Mouse (Mus musculus): ENCODE measurements around the gene Gm49342. TPM values are rescaled to one million over a fixed set of nuclear protein-coding genes. Genes with fewer than 3 reads are reported as not detected.
A peak's percentile ranks its signal among the peaks of the same experiment; 100 is the strongest.
"Not testable (repeated sequence)": the region's sequence is repeated elsewhere in the genome, so short reads cannot be mapped to it uniquely, and the experiment has no call there.

Gene Gm49342
- total RNA-seq (2014; fragmentation: Nextera tagmentation) (not detected in 2 replicates), total RNA-seq (2017) (194 and 233 TPM in 2 replicates)

DNA sequence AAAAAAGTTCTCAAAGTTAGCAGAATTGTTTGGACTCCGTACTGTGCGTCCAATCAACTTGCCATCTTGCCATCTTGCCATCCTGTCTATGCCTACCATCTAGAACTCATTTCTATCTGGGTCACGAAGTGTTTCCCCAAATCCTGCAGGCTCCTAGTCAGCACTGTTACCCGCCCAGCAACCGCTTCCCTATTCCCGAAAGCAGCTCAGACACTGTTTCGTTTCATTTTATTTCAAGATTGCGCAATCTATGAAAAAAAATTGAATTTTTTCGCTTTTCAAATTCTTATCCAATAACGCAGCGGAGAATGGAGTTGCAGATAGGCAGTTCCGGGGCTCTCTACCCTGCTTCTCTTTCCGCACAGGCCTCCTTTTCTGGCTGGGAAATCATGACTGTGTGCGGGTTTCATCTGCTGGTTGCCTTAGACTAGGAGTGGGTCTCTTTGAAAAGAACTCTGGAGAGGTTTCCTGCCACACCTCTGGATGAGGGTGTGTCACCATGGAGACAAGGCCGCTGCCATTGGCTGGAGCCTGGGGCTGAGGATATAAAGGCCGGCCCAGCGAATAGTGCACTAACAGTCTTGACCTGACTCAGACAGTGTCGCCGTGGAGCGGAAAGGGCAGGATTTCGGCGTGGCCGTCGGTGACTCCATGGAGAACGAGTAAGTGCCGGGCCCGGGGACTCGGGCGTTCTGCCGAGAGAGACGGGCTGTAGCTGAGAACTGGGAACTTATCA is at the start of gene Gm49342:
Gene Gm49342 (plus strand): TSS at position 586 of the 736 bp plus-strand sequence.
- peak; percentile 89 for ATAC-seq (replicated peaks; ENCODE audit: low FRiP score, low TSS enrichment, poor library complexity, severe bottlenecking)

DNA sequence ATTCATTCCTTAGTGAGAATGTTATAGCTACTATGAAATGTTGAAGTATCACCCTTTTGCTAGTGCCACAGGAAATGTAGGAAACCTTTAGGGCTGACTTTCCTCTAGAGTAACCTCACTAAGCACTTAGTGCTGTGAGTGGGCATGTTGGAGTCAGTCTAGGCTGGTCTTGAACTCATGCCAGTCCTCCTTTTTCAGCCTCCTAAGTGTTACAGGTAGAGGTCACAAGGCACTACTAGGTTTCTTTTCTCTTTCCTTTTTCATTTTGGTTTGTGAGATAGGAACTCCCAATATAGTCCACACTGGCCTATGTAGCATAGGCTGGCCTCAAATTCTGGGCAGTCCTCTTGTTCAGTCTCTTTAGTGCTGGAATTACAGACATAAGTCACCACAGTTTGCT is 48.9 kb upstream of the Gm49342 start:
- ATAC-seq (replicated peaks; ENCODE audit: low FRiP score, low TSS enrichment, poor library complexity, severe bottlenecking) = no peak

DNA sequence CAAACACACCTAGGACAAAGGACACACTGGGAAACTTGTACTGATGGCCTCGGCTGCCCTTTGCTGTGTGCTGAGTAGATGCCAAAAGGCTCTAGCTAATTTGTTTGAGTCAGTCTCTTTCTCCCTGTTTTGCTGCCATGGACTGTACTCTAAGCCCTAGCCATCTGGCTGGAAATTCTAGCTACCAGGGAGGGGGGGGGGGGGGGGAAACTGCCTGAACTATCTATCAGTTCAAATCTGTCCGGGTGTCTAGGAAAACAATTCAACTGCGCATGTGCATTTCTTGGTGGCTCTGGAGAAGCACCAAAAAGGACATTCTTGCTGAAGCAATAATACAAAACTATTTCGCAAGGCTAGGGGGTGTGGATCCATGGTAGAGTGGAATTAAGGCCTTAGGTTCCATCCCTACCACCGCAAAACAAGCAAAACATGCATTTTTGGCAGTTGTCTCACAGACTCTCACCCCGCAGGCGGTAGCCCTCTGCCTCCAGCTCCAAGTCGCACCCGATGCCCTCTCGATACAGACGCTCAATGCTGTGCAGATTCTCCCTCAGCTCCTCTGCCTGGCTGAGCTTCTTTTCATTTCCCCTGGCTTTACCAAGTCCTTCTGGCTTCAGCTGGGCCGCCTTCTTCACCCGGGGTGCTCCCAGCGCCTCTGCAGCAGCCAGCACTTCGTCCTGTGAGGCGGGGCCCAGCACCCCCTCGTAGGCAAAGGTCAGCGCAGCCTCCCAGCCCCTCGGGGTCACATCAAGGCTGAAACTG is 48.2 kb upstream of the Gm49342 start:
- no peak for ATAC-seq (replicated peaks; ENCODE audit: low FRiP score, low TSS enrichment, poor library complexity, severe bottlenecking)

DNA sequence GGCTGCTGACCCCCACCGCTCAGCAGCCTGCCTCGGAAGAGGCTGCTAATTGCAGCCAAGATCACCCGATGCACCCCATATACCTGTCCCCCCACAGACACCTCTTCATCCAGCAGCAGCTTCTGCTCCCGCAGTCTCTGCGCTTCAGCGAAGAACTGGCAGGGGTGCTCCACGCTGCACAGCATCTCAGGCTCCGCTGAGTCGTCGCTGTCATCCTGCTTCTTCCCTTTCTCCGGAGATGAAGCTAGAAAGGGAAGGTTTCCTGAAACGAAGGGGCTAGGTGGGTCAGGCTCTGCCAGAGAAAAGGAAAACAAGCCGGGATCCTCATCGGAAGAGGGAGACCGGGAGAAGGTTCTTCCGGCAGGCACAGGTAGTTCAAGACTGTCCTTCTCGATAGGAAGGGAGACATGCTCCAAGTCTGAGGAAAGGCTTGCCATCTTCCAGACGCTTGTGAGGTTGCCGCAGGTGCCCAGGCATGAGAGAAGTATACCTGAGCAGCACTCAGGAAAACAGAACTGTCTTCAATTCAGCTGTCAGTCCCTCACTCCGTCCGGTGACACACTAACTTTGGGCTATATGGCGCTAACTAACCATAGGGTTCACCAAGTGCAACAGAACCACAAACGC is 47.5 kb upstream of the Gm49342 start:
- ATAC-seq (replicated peaks; ENCODE audit: low FRiP score, low TSS enrichment, poor library complexity, severe bottlenecking) = no peak

DNA sequence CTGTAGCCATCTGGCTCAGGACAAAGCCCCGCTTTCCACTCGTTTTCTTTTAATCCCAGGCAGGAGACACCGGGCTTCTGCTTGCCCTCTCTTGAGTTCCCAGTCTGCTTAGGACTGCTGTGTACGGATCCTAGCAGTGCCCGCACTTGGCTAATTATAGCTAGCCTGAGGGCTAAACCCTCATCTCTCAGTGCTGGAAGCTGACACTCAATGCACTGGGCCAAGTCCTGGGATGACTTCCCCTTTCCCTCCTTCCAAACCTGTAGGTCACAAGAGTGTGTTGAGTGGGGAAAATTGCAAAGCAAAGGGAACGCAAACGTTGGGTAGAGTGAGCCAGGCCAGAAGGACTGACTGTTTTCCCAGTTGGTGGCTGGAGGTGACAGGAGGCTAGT is 46.9 kb upstream of the Gm49342 start, which contains the start of gene Klhl33:
Gene Klhl33 (minus strand): TSS at position 134 of the 392 bp plus-strand sequence.
- no peak for ATAC-seq (replicated peaks; ENCODE audit: low FRiP score, low TSS enrichment, poor library complexity, severe bottlenecking)

DNA sequence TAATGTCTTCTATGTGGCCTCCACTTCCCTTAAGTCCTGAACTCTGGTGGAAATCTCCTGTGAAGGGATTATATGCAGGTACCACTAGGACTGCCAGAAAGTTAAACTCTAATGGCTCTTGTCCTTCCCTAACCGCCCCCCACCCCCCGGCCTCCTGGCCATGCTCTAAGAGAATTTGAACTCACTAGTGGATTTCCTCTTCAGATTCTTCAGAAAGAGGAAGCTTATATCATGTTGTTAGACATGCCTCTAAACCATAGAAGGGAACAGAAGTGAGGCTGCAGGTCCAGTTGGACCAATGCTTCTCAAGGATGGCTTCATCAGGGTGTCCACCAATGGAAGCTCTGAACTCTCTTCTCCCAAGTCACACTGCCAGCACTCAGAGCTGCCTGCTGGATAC is 46.3 kb upstream of the Gm49342 start:
- ATAC-seq (replicated peaks; ENCODE audit: low FRiP score, low TSS enrichment, poor library complexity, severe bottlenecking) = 0 out of 2 replicates have a peak, but pooled peaks have one; percentile 24

DNA sequence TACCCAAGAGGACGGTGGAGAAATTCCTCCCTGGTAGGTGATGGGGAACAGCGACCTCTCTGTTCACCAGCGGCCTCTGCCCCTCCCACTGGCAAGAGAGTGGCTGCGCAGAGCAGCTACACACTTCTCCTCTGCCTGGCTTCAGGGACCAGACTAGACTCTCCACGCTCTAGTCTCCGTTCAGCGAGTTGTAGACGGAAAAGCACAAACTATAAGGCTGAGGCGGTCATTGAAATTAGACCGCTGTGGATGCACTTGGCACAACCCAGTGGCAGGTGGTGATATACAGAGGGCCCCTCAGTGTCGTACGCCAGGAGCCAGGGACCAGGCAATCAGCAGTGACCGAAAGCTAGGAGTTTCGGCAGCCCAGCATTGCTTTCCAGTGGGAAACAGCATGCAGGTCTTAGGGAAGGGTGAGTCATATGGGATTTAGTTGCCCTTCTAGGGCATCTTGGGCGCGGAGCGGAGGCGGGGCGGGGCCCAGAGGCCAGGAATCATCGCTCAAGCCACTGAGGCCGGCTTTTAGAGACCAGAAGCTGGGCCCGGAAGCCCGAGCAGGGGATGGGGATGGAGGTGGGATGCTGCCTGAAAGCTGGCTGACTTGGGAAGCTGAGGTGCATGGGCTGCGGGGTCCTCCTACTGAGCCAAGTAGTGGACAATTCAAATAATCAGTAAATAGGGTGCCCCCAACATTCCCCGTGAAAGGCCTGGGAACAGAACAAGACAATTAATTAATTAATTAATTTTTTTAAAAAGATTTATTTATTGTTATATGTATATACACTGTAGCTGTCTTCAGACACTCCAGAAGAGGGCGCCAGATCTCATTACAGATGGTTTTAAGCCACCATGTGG is 40.1 kb upstream of the Gm49342 start:
- peak; percentile 97 for ATAC-seq (replicated peaks; ENCODE audit: low FRiP score, low TSS enrichment, poor library complexity, severe bottlenecking)

DNA sequence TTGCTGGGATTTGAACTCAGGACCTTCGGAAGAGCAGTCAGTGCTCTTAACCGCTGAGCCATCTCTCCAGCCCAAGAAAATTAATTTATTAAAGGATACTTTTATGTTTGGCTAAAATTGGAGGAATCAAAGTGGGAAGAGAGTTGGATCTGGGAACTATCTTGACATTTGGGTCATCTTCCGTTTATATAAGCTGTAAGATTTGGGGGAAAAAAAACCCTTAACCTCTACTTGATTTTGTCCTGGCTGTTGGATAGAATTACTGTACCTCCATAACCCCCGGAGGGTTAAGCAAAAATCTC is 39.5 kb upstream of the Gm49342 start:
- no peak for ATAC-seq (replicated peaks; ENCODE audit: low FRiP score, low TSS enrichment, poor library complexity, severe bottlenecking)

DNA sequence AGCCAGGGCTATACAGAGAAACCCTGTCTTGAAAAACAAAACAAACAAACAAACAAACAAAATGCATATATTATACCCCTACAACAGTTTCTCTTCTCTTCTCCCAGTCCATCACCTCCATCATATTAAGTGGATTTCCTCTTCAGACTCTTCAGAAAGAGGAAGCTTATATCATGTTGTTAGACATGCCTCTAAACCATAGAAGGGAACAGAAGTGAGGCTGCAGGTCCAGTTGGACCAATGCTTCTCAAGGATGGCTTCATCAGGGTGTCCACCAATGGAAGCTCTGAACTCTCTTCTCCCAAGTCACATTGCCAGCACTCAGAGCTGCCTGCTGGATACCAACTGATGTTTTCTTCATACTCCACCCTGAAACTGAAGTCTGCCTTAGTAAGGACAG is 39.0 kb upstream of the Gm49342 start:
- not testable (repeated sequence) for ATAC-seq (replicated peaks; ENCODE audit: low FRiP score, low TSS enrichment, poor library complexity, severe bottlenecking)

DNA sequence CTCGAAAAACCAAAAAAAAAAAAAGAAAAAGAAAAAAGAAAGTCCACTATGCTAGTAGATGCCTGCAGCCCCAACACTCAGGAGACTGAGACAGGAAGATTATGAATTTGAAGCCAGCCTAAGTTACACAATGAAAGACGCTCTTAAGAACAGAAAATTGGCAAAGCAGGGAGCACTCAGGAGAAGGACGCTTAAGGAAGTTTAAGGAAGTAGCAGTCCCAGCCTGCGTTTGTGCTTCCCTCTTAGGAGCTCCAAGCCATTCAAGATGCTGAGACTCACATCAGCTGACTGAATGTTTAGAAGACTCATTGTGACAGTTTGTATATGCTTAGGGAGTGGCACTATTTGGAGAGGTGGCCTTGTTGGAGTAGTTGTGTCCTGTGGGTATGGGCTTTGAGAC is 36.2 kb upstream of the Gm49342 start:
- no peak for ATAC-seq (replicated peaks; ENCODE audit: low FRiP score, low TSS enrichment, poor library complexity, severe bottlenecking)

DNA sequence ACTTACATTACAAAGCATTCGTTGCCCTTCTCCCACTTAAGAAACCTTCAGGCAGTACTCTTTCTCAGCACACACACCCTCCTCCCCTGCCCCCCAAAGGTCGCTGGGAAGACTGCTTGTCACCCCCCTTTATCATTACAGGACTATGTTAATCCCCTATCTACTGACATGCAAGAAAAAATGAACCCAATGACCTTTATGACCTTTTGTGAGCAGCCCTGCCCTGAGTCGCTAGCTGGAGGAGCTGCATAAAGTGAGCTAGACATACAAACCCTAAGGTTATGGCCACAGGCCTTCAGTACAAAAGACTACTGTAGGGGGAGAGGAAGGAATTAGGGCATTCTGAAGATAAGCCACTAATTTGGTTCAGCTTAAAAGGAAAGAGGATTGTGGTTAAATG is 33.0 kb upstream of the Gm49342 start:
- no peak for ATAC-seq (replicated peaks; ENCODE audit: low FRiP score, low TSS enrichment, poor library complexity, severe bottlenecking)

DNA sequence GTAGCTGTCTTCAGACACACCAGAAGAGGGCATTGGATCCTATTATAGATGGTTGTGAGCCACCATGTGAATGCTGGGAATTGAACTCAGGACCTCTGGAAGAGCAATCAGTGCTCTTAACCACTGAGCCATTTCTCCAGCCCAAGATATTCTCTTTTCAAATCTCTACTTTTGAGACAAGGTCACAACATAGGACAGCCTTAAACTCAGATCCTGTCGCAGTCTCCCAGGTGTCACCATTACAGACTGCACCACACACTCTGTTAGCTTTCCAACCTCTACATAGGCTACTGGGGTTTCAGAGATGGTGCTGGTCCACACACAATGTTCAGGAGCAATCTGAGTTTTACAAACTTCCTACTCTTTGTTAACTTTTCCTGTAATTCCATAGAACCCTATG is 20.9 kb upstream of the Gm49342 start:
- not testable (repeated sequence) for ATAC-seq (replicated peaks; ENCODE audit: low FRiP score, low TSS enrichment, poor library complexity, severe bottlenecking)

DNA sequence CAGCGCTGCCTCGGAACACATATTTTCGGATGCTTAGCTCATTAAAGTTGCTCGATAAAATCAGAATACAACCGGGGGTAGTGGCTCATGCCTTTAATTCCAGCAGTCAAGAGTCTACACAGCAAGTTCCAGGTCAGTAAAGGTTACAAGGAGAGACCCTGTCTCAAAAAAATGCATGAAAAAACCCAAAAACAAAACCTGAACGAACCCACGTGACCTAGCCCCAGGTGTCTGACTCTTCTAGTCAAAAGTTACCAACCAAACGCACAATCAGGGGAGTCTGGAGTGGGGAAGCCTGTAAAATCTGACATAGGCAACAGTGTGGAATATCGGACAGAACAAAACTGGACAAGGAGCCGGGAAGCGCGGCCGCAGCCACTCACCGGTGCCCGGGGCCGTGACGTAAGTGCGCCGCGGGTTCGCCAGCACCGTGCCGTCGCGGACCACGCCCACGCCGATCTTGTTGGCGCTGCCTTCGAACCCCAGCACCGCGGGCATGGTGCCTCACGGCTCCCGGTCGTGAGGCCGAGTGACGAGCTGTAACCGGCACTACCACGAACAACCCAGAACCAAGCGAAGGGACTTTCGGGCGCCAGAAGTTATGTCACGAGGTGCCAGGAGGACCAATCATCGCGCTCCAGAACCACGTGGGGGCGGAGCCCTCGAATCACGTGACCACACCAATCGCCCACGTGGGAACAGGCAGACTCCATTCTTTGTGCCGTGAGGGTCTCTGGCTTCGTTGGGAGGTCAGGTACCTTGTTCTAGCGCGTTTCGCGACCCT is 19.8 kb upstream of the Gm49342 start, which contains the start of the genes Osgep and Apex1:
Gene Osgep (minus strand): TSS at position 613 of the 784 bp plus-strand sequence.
Gene Apex1 (plus strand): TSS at position 688 of the 784 bp plus-strand sequence.
- ATAC-seq (replicated peaks; ENCODE audit: low FRiP score, low TSS enrichment, poor library complexity, severe bottlenecking) = peak; percentile 94

DNA sequence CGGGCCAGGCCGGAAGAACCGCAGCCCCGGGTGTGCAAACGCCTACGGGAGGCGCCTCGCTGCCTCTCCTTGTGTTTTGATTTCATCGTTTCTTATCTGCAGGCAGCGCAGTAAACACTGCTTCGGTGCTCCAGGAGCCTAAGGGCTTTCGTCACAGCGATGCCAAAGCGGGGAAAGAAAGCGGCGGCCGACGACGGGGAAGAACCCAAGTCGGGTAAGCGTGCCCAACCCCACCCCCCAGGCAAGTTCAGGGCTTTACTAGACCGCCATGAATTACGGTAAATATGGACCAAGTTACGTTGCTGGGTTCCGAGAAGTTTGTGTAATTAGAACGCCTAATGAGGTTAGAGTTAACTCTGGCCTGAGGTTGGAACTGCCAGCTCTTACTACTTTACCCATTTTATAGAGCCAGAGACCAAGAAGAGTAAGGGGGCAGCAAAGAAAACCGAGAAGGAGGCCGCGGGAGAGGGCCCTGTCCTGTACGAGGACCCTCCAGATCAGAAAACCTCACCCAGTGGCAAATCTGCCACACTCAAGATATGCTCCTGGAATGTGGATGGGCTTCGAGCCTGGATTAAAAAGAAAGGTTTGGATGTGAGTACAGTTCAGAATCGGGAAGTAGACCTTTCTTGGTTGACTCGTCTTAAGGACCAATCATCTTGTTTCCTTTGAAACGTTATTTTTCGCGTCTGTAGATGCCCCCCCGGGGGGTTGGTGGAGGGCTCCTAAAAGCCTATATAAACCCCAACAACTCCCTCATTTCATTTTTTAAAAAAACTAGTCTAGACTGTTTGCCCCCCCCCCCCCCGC is 19.0 kb upstream of the Gm49342 start:
- peak; percentile 76 for ATAC-seq (replicated peaks; ENCODE audit: low FRiP score, low TSS enrichment, poor library complexity, severe bottlenecking)

DNA sequence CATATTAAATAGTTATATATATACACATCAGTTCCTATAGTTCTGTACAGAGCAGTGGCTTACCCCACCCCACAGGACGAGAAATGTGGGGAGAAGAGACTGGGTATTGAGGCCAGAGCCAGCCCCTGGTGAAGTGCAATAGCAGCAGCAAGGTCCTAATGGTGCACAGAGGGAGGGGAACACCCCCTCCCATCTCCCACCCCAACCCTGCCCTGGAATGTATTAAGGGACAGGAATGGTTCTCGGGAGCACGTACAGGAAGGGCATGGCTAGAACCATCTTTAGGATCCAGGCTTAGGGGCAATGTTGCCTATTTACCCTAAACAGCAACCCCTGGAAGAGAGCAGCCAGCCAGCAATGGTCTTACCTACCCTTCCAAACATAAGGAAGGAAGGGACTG is 17.0 kb upstream of the Gm49342 start:
- no peak for ATAC-seq (replicated peaks; ENCODE audit: low FRiP score, low TSS enrichment, poor library complexity, severe bottlenecking)

DNA sequence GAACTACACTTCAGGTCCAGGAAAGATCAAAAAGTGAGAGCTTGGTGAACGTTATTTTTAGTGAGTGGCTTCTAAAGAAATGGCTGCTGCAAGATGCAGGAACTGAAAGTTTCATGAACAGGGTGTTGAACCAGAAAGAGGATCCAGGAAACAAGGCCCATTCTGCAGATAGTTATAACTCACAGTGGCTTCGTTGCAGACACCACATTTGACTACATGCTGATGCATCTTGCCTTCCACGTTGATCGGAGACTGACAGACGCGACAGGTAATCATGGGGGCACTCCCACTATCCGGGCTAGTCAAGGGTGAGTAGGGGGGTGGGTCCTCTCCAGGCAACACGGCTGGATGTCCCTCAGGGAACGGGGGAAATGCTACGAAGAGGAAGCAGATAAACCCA is 14.4 kb upstream of the Gm49342 start:
- no peak for ATAC-seq (replicated peaks; ENCODE audit: low FRiP score, low TSS enrichment, poor library complexity, severe bottlenecking)

DNA sequence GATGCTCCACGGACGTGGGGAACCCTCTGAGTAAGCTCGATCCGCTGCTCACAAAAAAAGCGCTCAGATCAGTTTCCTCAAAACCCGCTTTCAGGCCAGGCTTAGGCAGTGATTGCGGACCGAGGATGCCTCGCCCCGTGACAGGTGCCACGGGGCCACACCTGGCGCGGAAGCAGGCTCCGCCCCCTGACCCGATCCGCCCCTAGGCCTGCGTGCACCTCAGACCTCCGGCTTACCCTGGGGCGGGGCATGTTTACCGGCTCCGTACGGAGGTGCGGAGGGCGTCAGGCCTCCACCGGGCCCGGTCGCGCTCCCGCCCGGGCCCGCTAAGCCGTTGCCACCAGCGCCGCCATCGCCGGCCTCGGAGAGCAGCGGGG is 14.0 kb upstream of the Gm49342 start:
- ATAC-seq (replicated peaks; ENCODE audit: low FRiP score, low TSS enrichment, poor library complexity, severe bottlenecking) = 0 out of 2 replicates have a peak, but pooled peaks have one; percentile 26
